Mouse (Mus musculus) embryonic facial prominence, embryonic 14.5 days (tissue): ENCODE measurements at regions not wholly inside any gene's neighbourhood (a gene's known extent, or its start where the extent isn't known, plus 50 kb on each side); places are given as distances from the start of the nearest gene placed in this dataset.
"Not testable (repeated sequence)": the region's sequence is repeated elsewhere in the genome, so short reads cannot be mapped to it uniquely, and the experiment has no call there.

ENCODE experiments used
- ATAC-seq: fragments of 200-750 bp; cut with Nextera tagmentation; 2 replicates; pipeline ENCODE4 v1.8.0; 2017; ENCODE audit warnings: low read depth, moderate number of reproducible peaks, moderate TSS enrichment
- DNase-seq: peaks from one replicate; pipeline ENCODE4 v3.0.0-alpha.2; 2015; ENCODE audit warnings: low spot score
- H3K27ac ChIP-seq: fragments of 300-500 bp; sonication (generic); replicated peaks from 2 replicates; pipeline ENCODE4 v1.5.1; 2014; ENCODE audit warnings: low read depth, mild to moderate bottlenecking, low read length, moderate library complexity
- H3K27me3 ChIP-seq: fragments of 300-500 bp; sonication (generic); replicated peaks from 2 replicates; pipeline ENCODE4 v1.6.1; 2014; ENCODE audit warnings: low read length; ENCODE audit not compliant: control insufficient read depth, insufficient read depth
- H3K36me3 ChIP-seq: fragments of 300-500 bp; sonication (generic); 2 replicates; pipeline ENCODE4 v1.6.1; 2014; ENCODE audit warnings: low read length, mixed read lengths; ENCODE audit not compliant: control insufficient read depth, insufficient read depth
- H3K4me1 ChIP-seq: fragments of 300-500 bp; sonication (generic); 2 replicates; pipeline ENCODE4 v1.6.1; 2014; ENCODE audit warnings: antibody characterized with exemption, low read length; ENCODE audit not compliant: control insufficient read depth, insufficient read depth
- H3K4me2 ChIP-seq: fragments of 300-500 bp; sonication (generic); 2 replicates; pipeline ENCODE4 v1.6.1; 2014; ENCODE audit warnings: low read depth, mild to moderate bottlenecking, low read length, moderate library complexity, mixed read lengths
- H3K4me3 ChIP-seq: fragments of 300-500 bp; sonication (generic); 2 replicates; pipeline ENCODE4 v1.5.1; 2014; ENCODE audit warnings: low read depth, mild to moderate bottlenecking, low read length
- H3K9ac ChIP-seq: fragments of 300-500 bp; sonication (generic); 2 replicates; pipeline ENCODE4 v1.6.1; 2014; ENCODE audit warnings: low read depth, mild to moderate bottlenecking, low read length, moderate library complexity, mixed read lengths
- H3K9me3 ChIP-seq: fragments of 300-500 bp; sonication (generic); 2 replicates; pipeline ENCODE4 v1.6.1; 2016; ENCODE audit warnings: low read length; ENCODE audit not compliant: control insufficient read depth
- WGBS: fragments of 180-500 bp; shearing (Covaris S2); extraction: QIAGEN DNeasy Blood & Tissue Kit; methylation state at CpG from one replicate; pipeline ENCODE4 v1.1.7; 2014; 5-methylcytosine and 5-hydroxymethylcytosine counted together

- not testable (repeated sequence) for H3K4me2 ChIP-seq, H3K4me3 ChIP-seq, H3K9me3 ChIP-seq, H3K36me3 ChIP-seq, H3K27me3 ChIP-seq, DNase-seq, H3K27ac ChIP-seq, H3K4me1 ChIP-seq, H3K9ac ChIP-seq, ATAC-seq
- WGBS: 89% methylated on average over 8 of the region's 8 CpGs
Observed at GRCm38 (mm10) chr4:55279351-55279750, 70.5 kb upstream of the Rad23b start.

DNA sequence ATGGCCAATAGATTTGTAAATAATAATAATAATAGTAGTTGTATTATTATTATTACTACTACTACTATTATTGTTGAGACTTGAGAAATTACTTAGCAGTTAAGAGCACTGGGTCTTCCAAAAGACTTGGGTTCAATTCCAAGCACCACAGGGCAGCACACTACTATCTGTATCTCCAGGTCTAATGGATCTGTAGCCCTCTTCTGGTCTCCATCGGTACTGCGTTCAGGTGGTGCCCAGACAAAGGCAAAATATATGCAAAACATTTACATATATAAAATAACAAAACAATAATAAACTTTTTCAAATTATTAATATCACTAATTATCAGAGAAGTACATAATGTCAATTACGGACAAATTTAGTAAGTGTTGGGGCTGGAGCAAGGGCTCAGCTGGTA, 69.1 kb upstream of the Rad23b start:
- no peak overlapping the region for H3K4me2 ChIP-seq
- WGBS: 84% methylated on average over 3 of the region's 3 CpGs
- H3K36me3 ChIP-seq: no peaks in the 10 kb centered on the region
- H3K27ac ChIP-seq: no peak overlapping the region
- H3K9ac ChIP-seq: no peak overlapping the region
- no peak overlapping the region for H3K4me3 ChIP-seq
- no peaks in the 10 kb centered on the region for H3K27me3 ChIP-seq
- H3K4me1 ChIP-seq: no peaks in the 10 kb centered on the region
- ATAC-seq: no peak
- no peak for DNase-seq
- H3K9me3 ChIP-seq: no peaks in the 10 kb centered on the region

- WGBS: 73% methylated on average over 13 of the region's 14 CpGs
- Histone ChIP-seq H3K9ac (no peak overlapping the region), H3K27ac (no peak overlapping the region), H3K9me3 (no peaks in the 10 kb centered on the region), H3K4me2 (no peak overlapping the region), H3K4me3 (no peak overlapping the region), H3K27me3 (no peaks in the 10 kb centered on the region), H3K36me3 (no peaks in the 10 kb centered on the region), H3K4me1 (no peaks in the 10 kb centered on the region)
- ATAC-seq (no peak), DNase-seq (no peak)
Observed at GRCm38 (mm10) chr4:55281486-55282096, 68.3 kb upstream of the Rad23b start.

DNA sequence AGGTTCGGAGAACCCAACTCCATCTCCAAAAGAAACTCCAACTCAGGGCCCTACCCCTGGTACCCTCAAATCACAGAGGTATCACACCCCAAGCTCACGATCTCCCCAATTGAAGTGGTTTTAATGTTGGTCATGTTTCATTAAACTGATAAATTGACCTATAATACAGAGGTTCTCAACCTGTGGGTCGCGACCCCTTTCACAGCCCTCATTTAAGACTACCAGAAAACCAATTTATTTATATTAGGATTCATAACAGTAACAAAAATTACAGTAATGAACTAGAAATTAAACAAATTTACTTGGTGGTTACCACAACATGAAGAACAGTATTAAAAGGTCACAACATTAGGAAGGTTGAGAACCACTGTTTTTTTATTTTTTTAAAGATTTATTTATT, 67.4 kb upstream of the Rad23b start:
- Histone ChIP-seq H3K4me1 (no peaks in the 10 kb centered on the region), H3K27me3 (no peaks in the 10 kb centered on the region), H3K4me3 (no peak overlapping the region), H3K9ac (no peak overlapping the region), H3K4me2 (no peak overlapping the region), H3K9me3 (no peaks in the 10 kb centered on the region), H3K36me3 (no peaks in the 10 kb centered on the region), H3K27ac (no peak overlapping the region)
- WGBS: 87% methylated on average over 4 of the region's 4 CpGs
- ATAC-seq (no peak), DNase-seq (no peak)

DNA sequence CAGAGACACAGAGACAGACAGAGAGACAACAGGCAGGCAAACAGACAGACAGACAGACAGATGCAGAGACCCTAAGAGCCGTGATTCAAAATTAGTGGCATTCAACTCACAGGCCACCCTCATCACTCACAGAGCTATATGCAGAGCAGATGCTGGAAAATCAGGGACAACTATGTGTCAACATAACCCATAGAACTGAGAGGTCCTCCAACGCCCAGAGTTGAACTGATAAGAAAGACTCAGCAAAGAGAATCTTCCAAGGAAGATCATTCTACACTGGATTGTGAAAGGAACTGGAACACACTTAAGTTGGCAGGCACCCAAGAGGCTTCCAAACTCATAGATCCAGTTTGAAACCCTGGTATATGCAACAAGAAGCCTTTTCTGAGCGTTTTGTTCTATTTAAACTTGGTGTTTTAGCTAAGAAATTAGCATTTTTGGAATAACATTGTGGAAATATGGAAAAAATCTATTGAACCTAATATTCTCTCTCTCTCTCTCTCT, 65.1 kb upstream of the Rad23b start:
- Histone ChIP-seq H3K4me3 (no peak overlapping the region), H3K27me3 (no peaks in the 10 kb centered on the region), H3K4me2 (no peak overlapping the region), H3K27ac (no peak overlapping the region), H3K9ac (no peak overlapping the region), H3K9me3 (no peaks in the 10 kb centered on the region), H3K4me1 (no peaks in the 10 kb centered on the region), H3K36me3 (no peaks in the 10 kb centered on the region)
- 63% methylated on average over 3 of the region's 3 CpGs for WGBS
- ATAC-seq (no peak), DNase-seq (peak; percentile 41)

DNA sequence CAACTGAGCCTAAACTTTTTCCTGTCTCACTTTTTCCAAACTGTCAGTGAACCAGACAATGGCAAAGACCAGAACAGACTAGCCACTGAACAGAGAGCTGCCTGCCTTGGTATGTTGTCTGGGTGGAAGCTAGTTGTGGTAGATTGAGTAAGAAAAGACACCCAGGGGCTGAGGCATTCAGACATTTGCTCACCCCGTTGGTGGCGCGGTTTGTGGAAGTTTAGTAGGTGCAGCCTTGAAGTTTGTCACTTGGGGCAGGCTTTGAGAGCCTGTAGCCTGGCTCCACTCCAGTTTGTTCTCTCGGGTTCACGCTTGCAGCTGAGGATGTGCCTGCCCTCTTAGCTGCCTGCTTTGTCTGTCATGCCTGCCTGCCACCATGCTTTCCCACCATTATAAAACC, 64.2 kb upstream of the Rad23b start:
- H3K4me3 ChIP-seq: no peak overlapping the region
- H3K9me3 ChIP-seq: no peaks in the 10 kb centered on the region
- ATAC-seq (no peak), DNase-seq (peak; percentile 38)
- H3K36me3 ChIP-seq: no peaks in the 10 kb centered on the region
- 44% methylated on average over 5 of the region's 5 CpGs for WGBS
- no peaks in the 10 kb centered on the region for H3K27me3 ChIP-seq
- H3K27ac ChIP-seq: no peak overlapping the region
- H3K9ac ChIP-seq: no peak overlapping the region
- H3K4me1 ChIP-seq: no peaks in the 10 kb centered on the region
- H3K4me2 ChIP-seq: no peak overlapping the region

DNA sequence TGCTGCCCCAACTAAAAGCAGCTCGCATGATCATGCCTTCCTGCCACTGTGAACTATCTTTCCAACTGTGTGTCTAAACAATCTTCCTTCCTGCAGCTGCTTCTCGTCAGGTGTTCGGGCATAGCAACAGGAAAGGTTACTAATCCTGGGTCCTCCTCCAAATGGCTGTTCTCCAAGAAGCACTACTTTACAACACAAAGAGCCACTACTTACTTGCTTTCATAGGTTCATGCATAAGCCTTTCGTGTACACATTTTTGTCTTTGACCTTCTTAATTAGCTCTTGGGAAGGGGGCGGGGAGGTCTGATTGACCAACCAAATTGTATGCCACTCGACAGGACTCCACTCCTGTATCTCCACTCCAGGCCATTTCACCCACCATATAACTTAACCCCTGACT, 61.4 kb upstream of the Rad23b start:
- Histone ChIP-seq H3K27me3 (no peaks in the 10 kb centered on the region), H3K4me2 (no peak overlapping the region), H3K36me3 (no peaks in the 10 kb centered on the region), H3K27ac (no peak overlapping the region), H3K4me1 (peaks cover 8% of the 10 kb centered on the region), H3K4me3 (no peak overlapping the region), H3K9me3 (no peaks in the 10 kb centered on the region), H3K9ac (no peak overlapping the region)
- 73% methylated on average over 6 of the region's 6 CpGs for WGBS
- no peak for DNase-seq
- ATAC-seq: no peak

- Histone ChIP-seq H3K9me3 (no peaks in the 10 kb centered on the region), H3K4me2 (no peak overlapping the region), H3K4me1 (peaks cover 8% of the 10 kb centered on the region), H3K27ac (no peak overlapping the region), H3K36me3 (no peaks in the 10 kb centered on the region), H3K4me3 (no peak overlapping the region), H3K9ac (no peak overlapping the region), H3K27me3 (no peaks in the 10 kb centered on the region)
- ATAC-seq: no peak
- 86% methylated on average over 5 of the region's 5 CpGs for WGBS
- no peak for DNase-seq
Observed at GRCm38 (mm10) chr4:55292277-55292676, 57.6 kb upstream of the Rad23b start.

- H3K4me1 ChIP-seq: peaks cover 8% of the 10 kb centered on the region
- no peaks in the 10 kb centered on the region for H3K36me3 ChIP-seq
- H3K4me3 ChIP-seq: no peak overlapping the region
- no peaks in the 10 kb centered on the region for H3K27me3 ChIP-seq
- peak; percentile 14 for DNase-seq
- no peak overlapping the region for H3K27ac ChIP-seq
- H3K9me3 ChIP-seq: no peaks in the 10 kb centered on the region
- no peak for ATAC-seq
- H3K4me2 ChIP-seq: no peak overlapping the region
- H3K9ac ChIP-seq: no peak overlapping the region
- 38% methylated on average over 4 of the region's 4 CpGs for WGBS
Observed at GRCm38 (mm10) chr4:55292701-55293100, 57.1 kb upstream of the Rad23b start.
